Mouse (Mus musculus): ENCODE data around the gene Ptprg.

Ptprg gene

GRCm38 (mm10) chr14:11683386-11684081 is 130.2 kb downstream of the Ptprg start:
- no peak for DNase-seq (ENCODE audit: low spot score)

- DNase-seq (ENCODE audit: low spot score), result no peak
Observed at GRCm38 (mm10) chr14:11684104-11684503, 130.8 kb downstream of the Ptprg start.

DNA sequence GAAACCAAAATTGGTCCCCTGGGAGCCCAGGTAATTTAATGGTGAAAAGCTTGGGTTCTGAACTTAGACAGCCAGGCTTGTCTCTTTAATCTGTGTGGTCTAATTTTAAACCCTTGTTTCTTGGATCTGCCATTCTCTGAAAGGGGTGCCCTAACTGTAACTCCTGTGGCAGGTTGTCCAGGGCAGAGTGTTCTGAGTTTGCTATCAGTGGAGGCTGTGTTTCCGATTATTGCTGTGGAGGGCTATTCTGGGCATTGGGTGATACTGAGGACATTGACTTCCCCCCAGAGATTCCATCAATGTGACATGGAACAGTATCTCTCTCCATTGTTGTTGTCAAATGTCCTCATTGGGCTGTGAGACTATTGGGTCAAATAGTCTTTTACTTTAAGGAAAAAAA is 134.2 kb downstream of the Ptprg start:
- no peak for DNase-seq (ENCODE audit: low spot score)

DNA sequence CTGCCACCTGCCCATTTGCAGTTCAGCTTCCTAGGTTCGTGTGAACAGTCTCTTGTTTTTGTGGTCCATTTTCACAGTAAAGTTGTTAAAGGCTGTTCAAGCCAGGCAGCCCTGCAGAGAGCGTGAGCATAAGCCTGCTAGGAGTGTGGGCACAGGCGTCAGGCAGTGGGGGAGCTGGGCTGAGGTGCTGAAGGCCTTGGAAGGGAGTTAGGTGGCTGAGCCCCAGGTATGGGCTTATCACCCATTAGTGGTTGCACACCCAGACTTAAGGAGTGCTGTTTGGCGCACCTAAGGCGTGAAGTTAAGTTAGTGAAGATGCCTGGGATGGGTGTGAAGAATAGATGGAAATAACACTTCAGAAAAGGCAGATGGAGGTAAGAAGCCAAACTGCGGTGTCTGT is 134.8 kb downstream of the Ptprg start:
- no peak for DNase-seq (ENCODE audit: low spot score)

- DNase-seq (ENCODE audit: low spot score), result no peak
Observed at GRCm38 (mm10) chr14:11690066-11690465, 136.7 kb downstream of the Ptprg start.

- DNase-seq (ENCODE audit: low spot score), result no peak
Observed at GRCm38 (mm10) chr14:11691531-11691930, 138.2 kb downstream of the Ptprg start.

DNA sequence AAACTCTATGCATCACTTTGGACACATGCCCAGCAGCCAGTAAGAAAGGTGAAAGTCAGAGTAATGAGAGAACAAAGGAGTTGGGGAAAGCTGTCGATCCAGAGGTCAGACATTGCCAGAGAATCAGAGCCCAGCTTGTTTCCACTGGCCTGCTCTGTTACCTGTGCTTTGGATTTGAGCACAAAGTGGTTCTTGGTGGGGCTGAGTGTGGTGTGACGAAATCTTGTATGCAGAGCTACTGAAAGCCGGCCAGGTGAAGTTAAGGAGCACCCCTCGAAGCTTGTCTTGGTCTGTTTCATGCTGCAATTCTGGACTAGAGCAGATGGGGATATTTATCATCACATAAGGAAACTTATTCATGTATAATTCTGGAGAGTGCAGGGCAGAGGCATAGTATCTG is 145.5 kb downstream of the Ptprg start:
- no peak for DNase-seq (ENCODE audit: low spot score)

DNA sequence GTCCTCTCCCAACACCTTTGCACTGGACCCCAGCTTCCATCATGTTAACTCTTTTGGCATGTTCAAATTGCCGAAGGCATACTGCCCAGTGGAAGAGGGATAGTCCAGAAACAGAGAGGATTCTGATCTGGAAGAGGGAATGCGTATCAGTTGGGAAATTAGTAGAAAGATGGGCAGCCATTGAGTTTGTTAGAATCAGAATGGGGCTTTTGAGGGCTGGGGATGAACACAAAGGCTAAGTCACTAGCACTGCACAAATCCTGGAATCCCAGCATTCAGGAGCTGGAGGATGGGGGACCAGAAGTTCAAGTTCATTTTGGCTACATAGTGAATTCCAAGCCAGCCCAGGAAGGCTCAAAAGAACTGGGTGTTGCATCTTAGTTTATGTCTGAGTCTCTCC is 146.3 kb downstream of the Ptprg start:
- DNase-seq (ENCODE audit: low spot score), result no peak

DNA sequence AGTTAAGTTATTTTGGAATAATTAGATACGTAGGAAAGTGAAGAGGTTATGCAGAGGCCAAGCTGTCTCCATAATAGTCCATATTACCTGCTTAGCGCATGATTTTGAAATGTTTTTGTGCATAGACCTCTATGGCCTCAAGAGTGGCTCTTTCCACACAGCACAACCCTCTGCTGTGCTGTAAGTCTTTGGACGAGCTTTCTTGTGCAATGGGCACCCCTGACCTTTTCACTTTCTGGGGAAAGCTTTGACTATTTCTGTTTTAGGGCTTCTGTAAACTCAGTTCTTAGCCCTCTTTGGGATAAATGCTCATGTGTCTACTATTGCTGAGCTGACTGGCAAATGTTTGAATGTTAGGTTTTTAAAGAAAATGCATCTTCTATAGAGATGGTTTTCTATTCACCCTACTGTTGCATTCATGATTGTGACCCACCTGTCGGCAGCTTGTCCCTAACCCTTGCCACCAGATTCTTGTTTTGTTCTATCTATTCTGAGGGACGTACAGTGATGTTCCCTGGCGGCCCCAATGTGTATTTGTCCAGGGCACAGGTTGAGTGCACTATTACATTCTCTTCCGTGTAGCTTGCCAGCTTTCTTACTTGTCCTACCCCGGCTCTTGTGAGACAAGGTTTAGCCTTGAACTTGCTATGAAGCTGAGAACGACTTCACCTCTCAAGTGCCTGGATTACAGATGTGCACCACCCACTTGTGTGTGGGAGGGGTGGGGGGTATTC is 148.4 kb downstream of the Ptprg start:
- no peak for DNase-seq (ENCODE audit: low spot score)

DNA sequence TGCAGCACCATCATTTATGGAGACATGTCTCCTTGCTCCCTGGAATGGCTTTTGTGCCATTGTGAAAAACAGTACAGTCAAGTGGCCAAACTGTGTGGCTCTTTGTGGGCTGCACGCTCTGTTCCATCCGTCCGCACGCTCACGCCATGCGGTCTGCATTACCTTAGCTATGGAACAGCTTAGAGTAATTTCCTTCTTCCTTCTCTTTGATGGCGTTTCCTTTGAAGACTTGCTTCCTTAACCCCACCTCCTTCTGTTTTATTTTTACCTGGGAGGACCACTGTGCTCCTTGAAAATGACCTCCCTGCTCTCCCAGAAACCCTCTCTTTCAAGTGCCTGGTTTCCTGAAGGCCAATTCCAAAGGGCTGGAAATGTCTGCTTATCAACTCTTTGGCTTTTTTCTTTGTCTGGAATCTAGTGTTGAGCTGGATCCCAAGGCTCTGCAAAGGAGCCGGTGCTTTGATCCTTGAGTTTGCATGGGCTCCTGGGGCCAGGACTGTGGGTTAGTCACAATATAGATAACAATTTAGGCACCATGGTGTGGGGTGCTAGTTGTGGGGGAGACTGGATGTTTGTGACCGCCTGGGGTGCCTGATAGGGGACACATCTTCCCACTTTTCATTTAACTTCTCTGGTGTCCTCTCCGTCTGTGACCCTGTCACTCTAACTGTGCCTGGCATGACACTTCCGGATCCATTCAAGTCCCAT is 149.6 kb downstream of the Ptprg start:
- no peak for DNase-seq (ENCODE audit: low spot score)

- no peak for DNase-seq (ENCODE audit: low spot score)
Observed at GRCm38 (mm10) chr14:11704871-11705270, 151.5 kb downstream of the Ptprg start.

GRCm38 (mm10) chr14:11709352-11709751 is 156.0 kb downstream of the Ptprg start:
- no peak for DNase-seq (ENCODE audit: low spot score)

DNA sequence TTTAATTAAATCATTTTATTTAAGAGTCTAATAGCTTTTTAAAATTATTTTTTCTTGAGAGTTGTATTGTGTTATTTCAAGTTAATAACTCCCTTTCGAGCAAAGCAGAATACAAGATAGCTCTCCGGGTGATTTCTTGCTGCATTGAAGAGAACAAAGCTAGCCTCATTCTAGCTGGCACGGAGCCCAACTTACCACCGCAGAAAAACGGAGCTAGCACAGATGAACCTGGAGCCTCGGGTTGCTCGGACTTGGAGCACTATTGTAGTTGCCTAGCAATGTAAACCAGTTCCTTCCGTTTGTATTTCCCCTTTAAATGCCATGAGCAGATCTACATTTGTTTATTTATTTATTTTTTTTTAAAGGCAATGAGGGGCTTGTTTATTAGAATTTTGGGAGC is 156.5 kb downstream of the Ptprg start:
- no peak for DNase-seq (ENCODE audit: low spot score)

GRCm38 (mm10) chr14:11710410-11711122 is 157.2 kb downstream of the Ptprg start:
- no peak for DNase-seq (ENCODE audit: low spot score)

GRCm38 (mm10) chr14:11712146-11712545 is 158.8 kb downstream of the Ptprg start:
- no peak for DNase-seq (ENCODE audit: low spot score)

- DNase-seq (ENCODE audit: low spot score), result no peak
Observed at GRCm38 (mm10) chr14:11716230-11716629, 162.9 kb downstream of the Ptprg start.

DNA sequence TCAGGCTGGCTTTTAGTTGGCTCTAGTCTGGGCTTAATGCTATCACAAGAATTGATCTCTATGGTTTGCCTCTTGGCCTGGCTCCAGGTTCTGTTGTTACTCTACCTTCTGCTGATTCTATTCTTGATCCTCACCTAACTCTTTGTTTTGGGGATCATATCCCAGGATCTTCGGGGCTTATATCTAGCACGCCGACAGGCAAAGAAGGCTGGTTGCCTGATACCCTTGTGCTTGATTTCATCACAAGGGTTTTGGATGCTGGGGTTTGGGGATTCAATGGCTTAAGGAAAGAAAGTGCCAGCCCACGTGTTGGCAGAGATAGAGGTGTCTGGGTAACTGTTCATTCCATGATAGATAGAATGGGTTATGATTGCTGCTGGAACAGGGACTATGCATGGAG is 164.9 kb downstream of the Ptprg start:
- DNase-seq (ENCODE audit: low spot score), result no peak

- DNase-seq (ENCODE audit: low spot score), result no peak
Observed at GRCm38 (mm10) chr14:11719259-11719658, 165.9 kb downstream of the Ptprg start.

DNA sequence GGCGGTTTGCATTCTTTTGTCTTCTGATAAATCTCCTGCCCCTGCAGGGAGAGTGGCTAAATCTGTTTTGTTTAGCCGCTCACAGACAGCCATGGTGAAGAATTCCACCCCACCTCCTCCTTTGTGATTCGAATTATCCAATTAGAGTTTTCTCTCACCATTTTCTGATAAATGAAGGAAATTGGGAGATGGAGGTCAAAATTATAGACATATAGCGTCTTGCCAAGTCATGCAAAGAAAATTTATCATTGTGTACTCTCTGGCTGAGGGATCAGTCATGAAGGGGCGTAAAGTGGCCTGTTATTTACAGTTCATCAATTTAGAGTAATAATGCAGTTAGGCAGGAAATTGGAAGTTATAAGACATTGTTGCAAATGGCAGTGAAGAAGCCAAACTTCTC is 168.8 kb downstream of the Ptprg start:
- no peak for DNase-seq (ENCODE audit: low spot score)

- no peak for DNase-seq (ENCODE audit: low spot score)
Observed at GRCm38 (mm10) chr14:11723876-11724275, 170.5 kb downstream of the Ptprg start.

DNA sequence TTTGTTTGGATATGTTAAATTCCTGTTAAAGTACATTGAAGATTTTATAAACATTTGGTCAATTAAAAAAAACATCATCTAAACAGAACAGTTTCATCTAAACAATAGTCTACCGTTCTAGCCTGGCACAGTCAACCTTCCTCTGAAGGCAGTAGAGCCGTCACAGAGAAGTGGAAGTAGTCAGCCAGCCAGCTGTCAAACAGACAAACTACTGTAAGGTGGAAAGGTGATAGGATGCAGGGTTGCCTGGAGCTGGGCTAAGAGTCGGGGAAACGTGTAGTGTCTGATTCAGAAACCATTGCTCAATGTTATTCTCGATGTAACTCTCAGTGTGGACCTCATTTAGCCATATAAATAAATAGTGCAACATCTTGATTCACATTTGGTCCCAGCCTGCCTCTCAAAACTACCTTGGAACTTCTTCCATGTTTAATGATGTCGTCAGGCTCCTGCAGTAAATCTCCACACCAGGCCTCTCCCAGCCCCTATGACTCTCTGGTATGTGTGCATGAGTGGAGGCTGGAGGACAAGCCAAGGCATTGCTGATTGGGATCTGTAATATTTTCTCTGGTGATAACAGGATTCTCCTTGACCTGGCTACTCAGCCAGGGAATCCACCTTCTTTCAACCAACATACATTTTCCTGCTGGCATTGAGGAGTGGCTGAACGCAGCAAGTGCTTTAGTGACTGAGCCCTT is 178.0 kb downstream of the Ptprg start:
- DNase-seq (ENCODE audit: low spot score), result no peak

DNA sequence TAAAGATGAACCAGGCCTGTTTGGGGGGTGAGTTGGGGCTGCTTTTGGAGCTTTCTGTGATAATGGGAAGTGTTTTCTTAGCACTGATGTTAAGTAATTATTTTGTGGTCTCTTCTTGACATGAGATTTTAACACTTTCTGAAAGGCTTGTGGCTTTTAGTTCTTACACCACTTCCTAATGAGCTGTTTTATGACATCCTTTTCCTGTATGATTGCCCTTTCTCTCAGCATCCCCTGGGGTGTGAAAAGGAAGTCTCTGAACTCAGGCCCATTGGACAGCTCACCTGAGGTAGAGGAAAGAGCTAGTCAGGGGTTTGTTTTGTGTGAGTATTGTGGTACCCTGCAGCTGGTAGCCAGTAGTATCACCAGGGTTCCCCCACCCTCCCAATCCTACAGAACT is 179.0 kb downstream of the Ptprg start:
- no peak for DNase-seq (ENCODE audit: low spot score)
